Mouse (Mus musculus): ENCODE results near the gene Lilra6.
"Not testable (repeated sequence)": the region's sequence is repeated elsewhere in the genome, so short reads cannot be mapped to it uniquely, and the experiment has no call there.

Lilra6 gene

GRCm38 (mm10) chr7:3915387-3915786, at the start of gene Lilra6:
Gene Lilra6, minus strand, starts transcription at chr7:3915503.
- not testable (repeated sequence) for DNase-seq (ENCODE audit: low spot score)

- no peak for DNase-seq (ENCODE audit: low spot score)
These were observed 46.7 kb upstream of the Lilra6 start for GRCm38 (mm10) chr7:3962017-3962416.

GRCm38 (mm10) chr7:3957387-3957786, 42.1 kb upstream of the Lilra6 start:
- DNase-seq (ENCODE audit: low spot score) = no peak

- no peak for DNase-seq (ENCODE audit: low spot score)
These were observed 33.9 kb upstream of the Lilra6 start for GRCm38 (mm10) chr7:3949159-3949558.

GRCm38 (mm10) chr7:3948223-3948622, 32.9 kb upstream of the Lilra6 start:
- no peak for DNase-seq (ENCODE audit: low spot score)

GRCm38 (mm10) chr7:3946117-3946516, 30.8 kb upstream of the Lilra6 start:
- no peak for DNase-seq (ENCODE audit: low spot score)

- DNase-seq (ENCODE audit: low spot score) = no peak
These were observed 25.6 kb upstream of the Lilra6 start for GRCm38 (mm10) chr7:3940915-3941314.

- DNase-seq (ENCODE audit: low spot score) = no peak
These were observed 24.7 kb upstream of the Lilra6 start for GRCm38 (mm10) chr7:3939866-3940525.

- DNase-seq (ENCODE audit: low spot score) = not testable (repeated sequence)
These were observed 20.2 kb upstream of the Lilra6 start for GRCm38 (mm10) chr7:3935473-3935872.

GRCm38 (mm10) chr7:3903704-3904103, 11.6 kb downstream of the Lilra6 start:
- no peak for DNase-seq (ENCODE audit: low spot score)

GRCm38 (mm10) chr7:3898036-3898590, 17.2 kb downstream of the Lilra6 start, which contains the start of gene Gm14548:
Gene Gm14548, minus strand, starts transcription at chr7:3898120.
- DNase-seq (ENCODE audit: low spot score) = not testable (repeated sequence)

GRCm38 (mm10) chr7:3875032-3875431, 40.3 kb downstream of the Lilra6 start:
- not testable (repeated sequence) for DNase-seq (ENCODE audit: low spot score)
